Mouse (Mus musculus): ENCODE data around the gene Enpp6. TPM values are rescaled to one million over a fixed set of nuclear protein-coding genes. Genes with fewer than 3 reads are reported as not detected.

Enpp6 gene
- polyA plus RNA-seq, 1 experiment: 185 TPM

GRCm38 (mm10) chr8:46969386-46969785 is 17.3 kb upstream of the Enpp6 start:
- no peaks in the 10 kb centered on the region for H3K36me3 ChIP-seq (ENCODE audit: control insufficient read depth, insufficient read depth, low read length)
- no peak overlapping the region for H3K4me3 ChIP-seq (ENCODE audit: insufficient read depth, low read depth, low read length)
- WGBS: 54% methylated on average over 2 of the region's 2 CpGs
- no peak for DNase-seq
- H3K27me3 ChIP-seq (replicated peaks; ENCODE audit: control insufficient read depth, insufficient read depth, low read length): no peaks in the 10 kb centered on the region
- TF ChIP-seq CTCF (conservative IDR thresholded peaks at IDR 0.05; ENCODE audit: insufficient read depth, insufficient read length, low read depth, low read length) (no peak), POLR2A (IDR thresholded peaks at IDR 0.05; ENCODE audit: low read depth, low read length) (no peak)
- no peaks in the 10 kb centered on the region for H3K4me1 ChIP-seq (ENCODE audit: control insufficient read depth, insufficient read depth, low read length)
- H3K27ac ChIP-seq (ENCODE audit: insufficient read depth, low read depth, low read length): no peak overlapping the region

GRCm38 (mm10) chr8:46977376-46977775 is 9.3 kb upstream of the Enpp6 start:
- TF ChIP-seq CTCF (conservative IDR thresholded peaks at IDR 0.05; ENCODE audit: insufficient read depth, insufficient read length, low read depth, low read length) (no peak), POLR2A (IDR thresholded peaks at IDR 0.05; ENCODE audit: low read depth, low read length) (no peak)
- no peak overlapping the region for H3K4me3 ChIP-seq (ENCODE audit: insufficient read depth, low read depth, low read length)
- WGBS: 46% methylated on average over 4 of the region's 4 CpGs
- H3K36me3 ChIP-seq (ENCODE audit: control insufficient read depth, insufficient read depth, low read length): no peaks in the 10 kb centered on the region
- no peaks in the 10 kb centered on the region for H3K27me3 ChIP-seq (replicated peaks; ENCODE audit: control insufficient read depth, insufficient read depth, low read length)
- peaks cover 6% of the 10 kb centered on the region; the same call in 1 of the 2 replicates for H3K4me1 ChIP-seq (ENCODE audit: control insufficient read depth, insufficient read depth, low read length)
- peak; percentile 74 for DNase-seq
- peak overlapping the region; percentile 35; the same call in 1 of the 2 replicates for H3K27ac ChIP-seq (ENCODE audit: insufficient read depth, low read depth, low read length)

- Histone ChIP-seq H3K4me1 (ENCODE audit: control insufficient read depth, insufficient read depth, low read length) (peaks cover 13% of the 10 kb centered on the region; the same call in 1 of the 2 replicates), H3K36me3 (ENCODE audit: control insufficient read depth, insufficient read depth, low read length) (no peaks in the 10 kb centered on the region), H3K4me3 (ENCODE audit: insufficient read depth, low read depth, low read length) (no peak overlapping the region), H3K27me3 (replicated peaks; ENCODE audit: control insufficient read depth, insufficient read depth, low read length) (no peaks in the 10 kb centered on the region), H3K27ac (ENCODE audit: insufficient read depth, low read depth, low read length) (peak overlapping the region; percentile 87)
- TF ChIP-seq POLR2A (IDR thresholded peaks at IDR 0.05; ENCODE audit: low read depth, low read length) (no peak), CTCF (conservative IDR thresholded peaks at IDR 0.05; ENCODE audit: insufficient read depth, insufficient read length, low read depth, low read length) (no peak)
- 81% methylated on average over 6 of the region's 6 CpGs for WGBS
- DNase-seq: no peak
Measured at GRCm38 (mm10) chr8:46982166-46982565, 4.5 kb upstream of the Enpp6 start.

- DNase-seq: peak; percentile 87
- Histone ChIP-seq H3K27ac (ENCODE audit: insufficient read depth, low read depth, low read length) (peak overlapping the region; percentile 87), H3K4me3 (ENCODE audit: insufficient read depth, low read depth, low read length) (no peak overlapping the region), H3K27me3 (replicated peaks; ENCODE audit: control insufficient read depth, insufficient read depth, low read length) (no peaks in the 10 kb centered on the region), H3K36me3 (ENCODE audit: control insufficient read depth, insufficient read depth, low read length) (no peaks in the 10 kb centered on the region), H3K4me1 (ENCODE audit: control insufficient read depth, insufficient read depth, low read length) (peaks cover 13% of the 10 kb centered on the region; the same call in 1 of the 2 replicates)
- TF ChIP-seq POLR2A (IDR thresholded peaks at IDR 0.05; ENCODE audit: low read depth, low read length) (no peak), CTCF (conservative IDR thresholded peaks at IDR 0.05; ENCODE audit: insufficient read depth, insufficient read length, low read depth, low read length) (no peak)
- WGBS: 35% methylated on average over 4 of the region's 4 CpGs
Measured at GRCm38 (mm10) chr8:46982770-46983169, 3.9 kb upstream of the Enpp6 start.

- WGBS: 60% methylated on average over 11 of the region's 11 CpGs
- no peaks in the 10 kb centered on the region for H3K36me3 ChIP-seq (ENCODE audit: control insufficient read depth, insufficient read depth, low read length)
- no peak for DNase-seq
- TF ChIP-seq CTCF (conservative IDR thresholded peaks at IDR 0.05; ENCODE audit: insufficient read depth, insufficient read length, low read depth, low read length) (no peak), POLR2A (IDR thresholded peaks at IDR 0.05; ENCODE audit: low read depth, low read length) (no peak)
- H3K27me3 ChIP-seq (replicated peaks; ENCODE audit: control insufficient read depth, insufficient read depth, low read length): no peaks in the 10 kb centered on the region
- no peak overlapping the region for H3K4me3 ChIP-seq (ENCODE audit: insufficient read depth, low read depth, low read length)
- H3K4me1 ChIP-seq (ENCODE audit: control insufficient read depth, insufficient read depth, low read length): peaks cover 13% of the 10 kb centered on the region; the same call in 1 of the 2 replicates
- H3K27ac ChIP-seq (ENCODE audit: insufficient read depth, low read depth, low read length): no peak overlapping the region
Measured at GRCm38 (mm10) chr8:46984647-46985046, 2.0 kb upstream of the Enpp6 start.

DNA sequence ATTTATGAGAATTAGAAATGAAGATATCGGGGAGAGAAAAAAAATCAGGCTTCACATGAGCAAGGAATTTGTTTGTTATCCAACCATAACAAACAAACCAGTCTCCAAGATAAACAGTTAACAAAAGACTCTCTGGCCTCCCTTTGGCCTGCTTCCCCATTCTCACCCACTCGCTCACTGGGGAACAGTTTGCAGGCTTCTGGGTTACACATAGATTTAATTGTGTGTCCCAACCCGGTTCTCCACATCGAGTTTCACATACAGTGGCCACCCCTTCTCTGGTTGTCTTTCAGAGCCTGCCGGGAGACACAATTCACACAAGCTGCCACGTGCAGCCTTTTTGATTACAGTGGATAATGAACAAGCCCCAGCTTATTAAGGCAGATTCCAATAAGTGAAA is 1.7 kb downstream of the Enpp6 start:
- no peak for TF ChIP-seq CTCF (conservative IDR thresholded peaks at IDR 0.05; ENCODE audit: insufficient read depth, insufficient read length, low read depth, low read length)
- no peak for TF ChIP-seq POLR2A (IDR thresholded peaks at IDR 0.05; ENCODE audit: low read depth, low read length)
- no peaks in the 10 kb centered on the region for H3K27me3 ChIP-seq (replicated peaks; ENCODE audit: control insufficient read depth, insufficient read depth, low read length)
- no peak for DNase-seq

GRCm38 (mm10) chr8:46991081-46991480 is 4.4 kb downstream of the Enpp6 start:
- peak; percentile 48 for DNase-seq
- Histone ChIP-seq H3K27ac (ENCODE audit: insufficient read depth, low read depth, low read length) (no peak overlapping the region), H3K4me1 (ENCODE audit: control insufficient read depth, insufficient read depth, low read length) (peaks cover 7% of the 10 kb centered on the region; the same call in 1 of the 2 replicates), H3K4me3 (ENCODE audit: insufficient read depth, low read depth, low read length) (no peak overlapping the region), H3K36me3 (ENCODE audit: control insufficient read depth, insufficient read depth, low read length) (no peaks in the 10 kb centered on the region), H3K27me3 (replicated peaks; ENCODE audit: control insufficient read depth, insufficient read depth, low read length) (no peaks in the 10 kb centered on the region)
- WGBS: 19% methylated on average over 5 of the region's 5 CpGs
- TF ChIP-seq CTCF (conservative IDR thresholded peaks at IDR 0.05; ENCODE audit: insufficient read depth, insufficient read length, low read depth, low read length) (no peak), POLR2A (IDR thresholded peaks at IDR 0.05; ENCODE audit: low read depth, low read length) (no peak)

More for the DNA sequence above, 1.7 kb downstream of the Enpp6 start:
- Histone ChIP-seq H3K4me3 (ENCODE audit: insufficient read depth, low read depth, low read length) (no peak overlapping the region), H3K4me1 (ENCODE audit: control insufficient read depth, insufficient read depth, low read length) (peaks cover 10% of the 10 kb centered on the region; the same call in 1 of the 2 replicates), H3K36me3 (ENCODE audit: control insufficient read depth, insufficient read depth, low read length) (no peaks in the 10 kb centered on the region), H3K27ac (ENCODE audit: insufficient read depth, low read depth, low read length) (no peak overlapping the region)
- 62% methylated on average over 6 of the region's 6 CpGs for WGBS

Data from kidney, adult 2 months (tissue).